Mouse (Mus musculus): ENCODE measurements at regions not wholly inside any gene's neighbourhood (a gene's known extent, or its start where the extent isn't known, plus 50 kb on each side); places are given as distances from the start of the nearest gene placed in this dataset.

GRCm38 (mm10) chr15:51637570-51637969 lies 2247.1 kb upstream of the Gm7489 start:
- no peak for DNase-seq (ENCODE audit: low spot score in 2 of 2)

GRCm38 (mm10) chr15:51643772-51644311 lies 2240.9 kb upstream of the Gm7489 start:
- DNase-seq (ENCODE audit: low spot score in 2 of 2): no peak

- no peak for DNase-seq (ENCODE audit: low spot score in 2 of 2)
These were observed 2238.4 kb upstream of the Gm7489 start for GRCm38 (mm10) chr15:51646304-51646703.

DNA sequence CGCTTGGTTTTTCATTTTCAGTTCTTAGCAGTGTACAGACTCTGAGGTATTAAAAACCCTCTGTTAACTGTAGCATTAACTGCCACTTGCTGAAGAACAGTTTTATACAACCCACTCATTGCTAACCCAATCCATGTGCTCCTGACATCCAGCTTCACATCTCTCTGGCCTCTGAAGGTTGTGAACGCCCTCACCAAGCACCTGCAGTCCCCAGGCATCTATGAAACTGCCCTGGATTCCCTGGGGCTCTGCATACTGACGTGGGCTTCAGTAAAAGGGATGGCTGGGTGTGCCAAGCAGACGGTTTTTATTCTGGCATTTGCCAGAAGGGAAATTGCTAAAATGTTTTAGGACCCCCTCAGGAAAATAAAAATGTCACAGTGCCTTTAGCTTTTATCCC lies 2232.2 kb upstream of the Gm7489 start:
- no peak for DNase-seq (ENCODE audit: low spot score in 2 of 2)

- no peak for DNase-seq (ENCODE audit: low spot score in 2 of 2)
These were observed 2227.1 kb upstream of the Gm7489 start for GRCm38 (mm10) chr15:51657621-51658020.

DNA sequence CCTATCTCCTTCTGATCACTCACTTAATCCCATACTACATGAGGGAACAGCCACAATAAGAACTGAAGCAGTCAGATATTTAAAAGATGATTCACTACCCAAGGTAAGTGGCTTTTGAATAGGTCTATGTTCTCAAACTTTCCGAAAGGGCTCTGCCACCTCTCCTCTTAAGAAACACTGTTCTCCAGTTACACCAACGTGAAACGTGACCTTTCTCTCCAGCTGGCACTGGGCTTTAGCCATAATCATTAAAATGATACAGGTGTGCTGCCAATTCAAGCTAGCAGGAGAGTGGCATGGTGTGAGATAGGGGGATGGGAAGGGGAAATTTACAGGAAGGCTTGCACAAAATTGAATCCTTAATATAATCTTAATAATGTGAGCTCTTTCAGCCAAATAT lies 2216.4 kb upstream of the Gm7489 start:
- no peak for DNase-seq (ENCODE audit: low spot score in 2 of 2)

GRCm38 (mm10) chr15:51671667-51672372 lies 2212.9 kb upstream of the Gm7489 start:
- DNase-seq (ENCODE audit: low spot score in 2 of 2): no peak

- DNase-seq (ENCODE audit: low spot score in 2 of 2): no peak
These were observed 2211.2 kb upstream of the Gm7489 start for GRCm38 (mm10) chr15:51673483-51673882.

- no peak for DNase-seq (ENCODE audit: low spot score in 2 of 2)
These were observed 2209.4 kb upstream of the Gm7489 start for GRCm38 (mm10) chr15:51675291-51675690.

DNA sequence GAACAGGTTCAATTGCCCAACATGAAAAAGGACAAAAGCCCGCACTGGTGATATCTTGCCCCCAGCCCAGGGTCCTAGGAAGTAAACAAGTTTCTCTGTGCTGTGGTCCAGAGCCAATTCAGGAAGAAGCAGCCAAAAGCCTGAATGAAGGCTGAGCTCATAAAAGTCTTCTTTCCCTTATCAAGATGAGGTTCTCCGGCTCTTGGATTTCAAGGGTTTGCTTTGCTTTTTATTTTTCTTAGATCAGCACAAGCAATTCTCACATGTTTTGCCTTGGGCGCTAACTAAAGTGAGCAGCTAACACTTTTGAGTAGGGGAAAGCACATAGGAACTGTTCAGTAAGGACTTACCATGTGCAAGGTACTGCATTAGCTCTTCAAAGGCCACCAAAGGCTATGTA lies 2208.0 kb upstream of the Gm7489 start:
- DNase-seq (ENCODE audit: low spot score in 2 of 2): no peak

DNA sequence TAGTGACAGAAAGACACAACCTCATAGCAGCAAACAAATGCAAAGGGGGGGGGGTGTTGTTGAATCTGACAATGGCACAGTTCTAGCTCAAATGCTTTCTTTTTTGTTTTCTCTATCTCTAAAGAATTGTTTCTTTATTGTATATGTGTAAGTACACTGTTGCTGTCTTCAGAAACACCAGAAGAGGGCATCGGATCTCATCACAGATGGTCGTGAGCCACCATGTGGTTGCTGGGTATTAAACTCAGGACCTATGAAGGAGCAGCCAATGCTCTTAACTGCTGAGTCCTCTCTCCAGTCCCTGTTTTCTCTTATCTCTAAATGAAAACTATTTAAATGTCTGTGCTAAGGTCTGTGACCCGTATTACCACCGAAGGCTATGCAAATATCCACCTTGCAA lies 2207.4 kb upstream of the Gm7489 start:
- DNase-seq (ENCODE audit: low spot score in 2 of 2): no peak

DNA sequence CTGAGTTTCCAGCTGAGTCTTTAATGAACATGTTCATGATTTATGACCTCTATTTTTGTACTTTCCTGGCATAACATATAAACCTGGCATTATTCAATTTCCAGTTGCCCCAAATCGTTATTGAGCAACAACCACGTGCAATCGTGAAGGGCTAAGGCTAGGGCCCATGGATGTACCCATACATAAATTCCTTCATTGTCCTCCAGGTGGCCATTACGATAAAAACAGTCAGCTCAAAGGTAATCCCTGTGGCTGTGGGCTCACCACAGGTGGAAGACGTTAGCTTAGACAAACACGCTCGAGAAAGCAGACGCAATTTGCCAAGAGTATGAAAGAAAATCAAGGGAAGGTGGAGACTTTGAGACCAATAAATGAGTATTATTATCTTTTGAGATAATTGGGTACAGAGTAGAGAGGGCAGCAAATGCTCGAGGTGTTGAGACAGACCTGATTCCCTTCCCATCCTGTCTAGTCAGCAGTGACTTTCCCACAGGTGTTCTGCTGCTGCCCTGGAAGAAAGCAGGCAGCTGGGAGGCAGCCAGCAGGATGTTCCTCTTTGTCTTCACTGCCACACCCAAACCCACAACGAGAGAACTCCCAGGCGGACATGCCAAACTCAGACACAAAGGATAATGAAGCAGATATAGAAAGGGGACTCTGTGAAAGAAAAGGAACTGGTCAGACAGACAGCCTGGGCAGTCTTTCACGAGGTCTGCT lies 2205.4 kb upstream of the Gm7489 start:
- no peak for DNase-seq (ENCODE audit: low spot score in 2 of 2)

DNA sequence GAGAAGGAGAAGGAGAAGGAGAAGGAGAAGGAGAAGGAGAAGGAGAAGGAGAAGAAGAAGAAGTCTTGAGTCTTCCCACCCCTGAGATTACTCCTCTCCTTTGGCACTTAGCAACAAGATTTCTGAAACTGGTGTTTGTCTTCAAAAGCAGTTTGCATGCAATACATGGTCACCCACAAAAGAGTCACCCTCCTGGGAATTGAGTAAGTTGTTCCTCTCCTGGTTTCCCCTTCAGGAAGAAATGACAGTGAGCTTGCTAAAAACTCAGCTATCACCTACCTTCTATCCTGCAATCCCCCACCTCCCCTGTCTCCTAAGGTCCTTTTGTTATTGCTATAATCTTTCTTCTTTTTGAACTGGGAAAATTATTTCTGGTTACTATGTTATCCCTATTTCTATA lies 2204.2 kb upstream of the Gm7489 start:
- DNase-seq (ENCODE audit: low spot score in 2 of 2): no peak

- DNase-seq (ENCODE audit: low spot score in 2 of 2): no peak
These were observed 2203.5 kb upstream of the Gm7489 start for GRCm38 (mm10) chr15:51681191-51681590.

DNA sequence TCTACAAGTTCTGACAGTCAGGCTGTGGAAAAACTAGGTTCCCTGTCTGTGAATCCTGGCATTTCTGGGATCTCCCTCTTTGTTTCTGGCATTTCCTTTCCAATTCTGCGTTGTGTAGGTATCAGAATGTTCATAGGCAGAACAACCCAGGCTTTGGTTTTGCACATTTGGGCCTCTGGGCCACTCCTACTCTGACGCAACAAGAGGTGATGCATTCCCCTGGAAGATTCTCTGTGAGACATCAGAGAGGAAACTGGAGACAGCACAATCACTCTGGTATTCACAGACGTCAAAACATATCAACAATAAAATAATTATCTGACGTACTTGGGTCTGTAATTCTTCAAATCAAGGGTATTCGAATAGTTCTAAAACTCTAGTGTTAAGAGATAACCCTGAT lies 2202.4 kb upstream of the Gm7489 start:
- DNase-seq (ENCODE audit: low spot score in 2 of 2): no peak

DNA sequence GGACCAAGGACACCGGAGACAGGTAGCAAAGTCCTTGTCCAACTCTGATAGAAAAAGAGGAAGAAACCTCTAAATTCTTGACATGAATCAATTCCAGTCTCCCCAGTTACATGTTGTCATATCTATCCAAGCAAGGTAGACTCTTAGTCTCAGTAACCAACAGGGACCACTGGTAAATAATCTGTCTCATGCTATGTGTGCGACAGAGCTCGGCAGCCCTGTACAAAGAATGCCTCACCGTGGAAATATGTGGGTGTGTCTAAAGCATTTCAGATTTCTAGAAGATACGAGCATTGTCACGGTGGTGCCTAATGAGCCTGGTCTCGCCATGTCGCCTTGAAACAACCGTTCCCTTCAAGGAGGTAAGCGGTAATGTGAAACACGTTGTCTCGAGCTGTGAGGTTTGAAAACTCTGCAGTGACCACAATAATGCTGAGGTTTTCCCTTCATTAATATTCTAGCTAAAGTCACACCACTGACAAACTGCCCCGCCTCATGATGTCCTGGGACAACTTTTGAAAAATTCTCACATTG lies 2197.6 kb upstream of the Gm7489 start:
- no peak for DNase-seq (ENCODE audit: low spot score in 2 of 2)

GRCm38 (mm10) chr15:51689498-51689897 lies 2195.2 kb upstream of the Gm7489 start:
- DNase-seq (ENCODE audit: low spot score in 2 of 2): no peak

GRCm38 (mm10) chr15:51692671-51693070 lies 2192.0 kb upstream of the Gm7489 start:
- DNase-seq (ENCODE audit: low spot score in 2 of 2): no peak

DNA sequence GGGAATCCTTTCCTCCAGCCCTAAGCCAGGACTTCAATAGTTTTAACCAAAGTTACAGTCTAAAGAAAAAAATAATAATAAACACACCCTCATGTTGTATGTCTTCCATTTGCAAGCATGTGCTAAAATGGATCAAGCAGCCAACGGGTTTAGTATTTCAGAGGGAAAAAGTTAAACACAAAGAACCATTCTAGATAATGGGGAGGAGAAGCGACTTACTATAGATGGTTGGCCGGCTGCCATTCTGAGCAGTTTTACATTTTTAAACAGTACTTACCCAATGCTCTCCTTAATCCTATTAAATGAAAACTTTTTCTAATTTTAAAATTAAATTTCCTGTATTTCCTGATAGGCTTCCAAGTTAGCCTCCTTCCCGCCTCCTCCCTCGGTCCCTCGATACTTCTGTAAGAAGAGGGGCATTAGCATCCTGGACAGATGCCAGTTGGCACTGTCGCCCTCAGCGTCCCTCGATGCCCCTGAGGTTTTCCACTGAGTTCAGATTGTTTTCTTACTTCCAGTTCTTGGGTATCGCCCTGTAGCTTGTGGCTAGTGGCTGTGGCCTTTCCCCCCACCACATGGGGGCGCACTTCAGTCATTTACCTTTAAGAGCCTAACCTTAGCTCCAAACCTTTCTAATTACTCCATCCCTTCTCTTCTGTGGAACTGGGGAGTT lies 2188.2 kb upstream of the Gm7489 start:
- peak; percentile 21 to 24 for DNase-seq (ENCODE audit: low spot score in 2 of 2)

- DNase-seq (ENCODE audit: low spot score in 2 of 2): no peak
These were observed 2180.5 kb upstream of the Gm7489 start for GRCm38 (mm10) chr15:51704198-51704597.

DNA sequence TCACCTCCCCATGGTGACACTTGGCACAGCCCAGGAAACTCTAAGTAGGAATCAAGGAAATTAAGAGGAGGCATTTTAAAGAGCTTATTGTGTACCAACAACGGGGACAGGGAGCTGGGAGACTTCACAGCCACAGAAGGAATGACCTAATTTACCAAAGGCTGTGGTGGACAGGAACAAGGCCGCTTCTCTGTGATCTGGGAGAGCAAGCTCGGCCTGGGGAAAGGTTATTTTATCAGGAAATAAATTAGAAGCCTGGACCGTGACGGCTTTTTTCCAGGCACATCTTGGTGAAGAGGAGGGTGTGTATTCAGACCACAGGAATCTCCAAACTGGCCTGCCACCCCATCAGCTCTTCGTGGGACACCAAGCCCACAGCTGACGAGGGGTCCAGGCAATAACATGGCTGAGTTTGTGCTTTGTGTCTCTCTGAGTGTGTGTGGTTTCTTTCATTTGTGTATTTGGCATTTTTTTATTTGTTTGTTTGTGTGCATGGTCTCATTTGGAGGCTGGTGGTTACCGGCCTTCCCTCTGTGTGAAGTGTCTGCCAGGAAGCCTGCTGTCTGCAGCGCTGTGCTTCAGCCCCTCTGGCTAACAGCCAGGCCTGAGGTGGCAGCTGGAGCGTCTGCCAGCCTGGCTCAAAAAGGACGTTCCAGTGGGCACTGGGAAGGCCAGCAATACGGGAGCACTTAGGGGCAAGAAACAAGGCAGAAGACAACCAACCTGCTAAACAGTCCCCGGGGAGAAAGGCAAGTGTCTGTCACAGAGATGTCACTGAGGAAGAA lies 2174.6 kb upstream of the Gm7489 start:
- peak; percentile 39 to 74 for DNase-seq (ENCODE audit: low spot score in 2 of 2)

Measured in gastrocnemius, postnatal 4 days (tissue).